Mouse (Mus musculus) embryo, embryonic 10 days (tissue): ENCODE measurements around the gene Sipa1l2.
A peak's percentile ranks its signal among the peaks of the same experiment; 100 is the strongest.

Experiments used
- DNase-seq: peaks from one replicate; pipeline ENCODE4 v3.0.0-alpha.2; 2015; ENCODE audit warnings: low spot score

Gene Sipa1l2

GRCm38 (mm10) chr8:125513935-125514334 lies 55.7 kb downstream of the Sipa1l2 start:
- peak; percentile 67 for DNase-seq

DNA sequence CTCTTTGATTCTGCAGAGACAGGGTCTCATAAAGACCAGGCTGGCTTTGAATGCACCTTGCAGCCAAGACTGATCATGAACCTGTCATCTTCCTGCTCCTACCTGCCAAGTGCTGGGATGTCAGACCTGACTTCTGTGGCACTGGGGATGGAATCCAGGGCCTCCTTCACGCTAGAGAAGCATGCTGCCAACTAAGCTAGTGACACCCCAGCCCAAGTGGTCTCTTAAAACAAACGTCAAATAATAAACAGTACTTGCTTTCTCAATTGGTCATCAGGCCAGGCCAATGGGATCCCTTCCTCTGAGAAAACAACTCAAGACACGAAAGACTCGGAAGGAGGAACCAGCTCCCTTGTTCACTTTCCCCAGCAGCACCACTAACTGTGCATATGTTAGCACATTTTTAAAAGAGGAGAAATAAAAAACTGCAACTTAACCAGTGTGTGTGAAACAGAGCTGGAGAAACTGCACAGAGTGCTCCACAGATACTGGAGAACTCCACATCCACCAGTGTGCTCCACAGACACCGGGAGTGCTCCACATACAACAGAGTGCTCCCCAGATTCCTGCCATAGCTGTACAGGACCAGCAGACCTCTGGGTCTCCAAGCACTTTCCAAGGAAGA lies 56.3 kb downstream of the Sipa1l2 start:
- DNase-seq, result no peak

DNA sequence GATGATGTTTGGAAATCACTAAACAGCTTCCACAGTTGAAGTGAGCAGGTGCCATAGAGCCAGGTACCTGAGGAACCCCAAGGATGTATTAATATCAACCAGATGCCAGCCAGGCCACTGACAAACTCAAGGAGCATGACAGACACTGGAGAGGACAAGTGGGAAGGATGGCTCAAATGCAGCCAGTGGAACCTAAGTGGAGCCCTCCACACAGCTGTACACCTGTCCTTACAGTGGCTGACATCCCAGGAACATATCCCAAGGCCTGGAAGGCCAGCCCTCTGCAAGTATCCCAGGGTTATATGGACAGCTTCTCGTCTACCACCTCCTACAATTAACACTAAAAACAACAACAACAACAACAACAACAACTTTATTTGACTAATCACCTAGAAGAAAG lies 57.0 kb downstream of the Sipa1l2 start:
- DNase-seq, result no peak

DNA sequence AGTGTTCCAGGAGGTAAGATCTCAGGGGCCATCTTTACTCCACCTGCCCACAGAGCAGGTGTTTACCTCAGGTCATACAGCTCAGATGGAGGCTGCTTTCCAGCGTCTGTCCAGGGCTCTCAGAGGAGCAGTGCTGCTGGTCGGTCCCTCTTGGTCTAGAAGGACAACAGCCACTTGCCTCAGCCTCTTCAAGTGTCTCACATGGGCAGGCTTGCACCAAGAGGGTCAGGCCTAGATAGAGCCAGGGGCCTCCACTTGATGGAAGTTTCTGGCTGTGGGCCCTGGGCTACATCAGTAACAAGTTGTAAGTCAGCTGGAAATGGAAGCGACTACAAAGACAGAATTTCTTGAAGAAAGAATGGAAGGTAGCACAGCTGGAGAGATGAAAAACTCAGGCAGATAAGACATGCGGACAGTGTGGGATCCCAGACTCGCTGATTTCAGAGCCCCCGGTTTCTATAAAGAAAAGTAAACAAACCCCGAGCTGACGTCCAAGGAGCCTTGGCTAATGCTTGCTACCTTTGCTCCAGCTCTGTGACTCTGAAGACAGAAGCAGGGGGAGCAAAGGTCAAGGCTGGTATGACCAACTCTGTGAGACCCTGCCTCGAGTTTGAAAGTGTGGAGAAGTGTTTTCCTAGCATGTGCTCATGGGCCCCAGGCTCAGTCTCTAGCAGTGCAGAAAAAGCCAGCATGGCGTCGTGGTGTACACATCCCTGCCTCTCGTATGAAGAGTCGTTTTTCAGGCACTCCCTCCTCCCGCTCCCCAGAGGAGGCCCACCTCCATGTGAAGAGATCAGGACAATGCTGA lies 58.5 kb downstream of the Sipa1l2 start:
- no peak for DNase-seq

GRCm38 (mm10) chr8:125509776-125510175 lies 59.8 kb downstream of the Sipa1l2 start:
- DNase-seq, result no peak

DNA sequence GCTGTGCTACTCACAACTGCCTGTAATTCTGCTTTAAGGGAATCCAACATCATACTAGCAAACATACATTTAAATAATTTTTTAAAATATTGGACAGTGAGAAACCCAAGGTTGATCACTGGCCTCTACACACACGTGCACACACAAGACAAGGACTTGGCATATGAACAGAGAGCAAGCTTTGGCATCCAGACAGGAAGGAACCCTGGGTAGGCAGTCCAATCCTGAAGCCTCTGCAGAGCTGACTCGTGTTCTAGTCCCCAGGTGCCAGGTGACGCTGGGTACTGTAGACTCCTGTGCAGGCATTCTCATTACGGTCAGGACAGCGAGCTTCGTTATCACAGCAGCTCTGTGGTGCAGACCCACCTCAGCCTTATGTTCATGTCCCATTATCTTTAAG lies 60.4 kb downstream of the Sipa1l2 start:
- no peak for DNase-seq

DNA sequence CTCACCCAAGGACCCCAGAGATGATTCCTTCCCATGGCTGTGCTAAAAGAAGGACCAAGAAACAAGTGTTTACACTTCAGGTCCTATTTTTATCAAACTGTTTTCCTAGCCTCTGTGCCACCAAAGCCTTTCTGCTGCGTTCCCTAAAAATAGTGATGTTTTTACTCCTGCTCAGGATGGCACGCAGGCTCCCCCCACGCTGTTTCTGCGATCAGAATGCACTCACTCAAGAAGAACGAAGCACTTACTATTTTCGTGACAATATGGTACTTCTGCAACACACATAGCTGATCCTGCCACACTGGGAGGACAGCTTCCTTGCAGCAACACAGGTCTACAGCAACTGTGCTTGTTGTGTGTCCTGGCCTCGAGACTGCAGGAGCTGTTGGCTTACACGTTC lies 62.3 kb downstream of the Sipa1l2 start:
- no peak for DNase-seq

DNA sequence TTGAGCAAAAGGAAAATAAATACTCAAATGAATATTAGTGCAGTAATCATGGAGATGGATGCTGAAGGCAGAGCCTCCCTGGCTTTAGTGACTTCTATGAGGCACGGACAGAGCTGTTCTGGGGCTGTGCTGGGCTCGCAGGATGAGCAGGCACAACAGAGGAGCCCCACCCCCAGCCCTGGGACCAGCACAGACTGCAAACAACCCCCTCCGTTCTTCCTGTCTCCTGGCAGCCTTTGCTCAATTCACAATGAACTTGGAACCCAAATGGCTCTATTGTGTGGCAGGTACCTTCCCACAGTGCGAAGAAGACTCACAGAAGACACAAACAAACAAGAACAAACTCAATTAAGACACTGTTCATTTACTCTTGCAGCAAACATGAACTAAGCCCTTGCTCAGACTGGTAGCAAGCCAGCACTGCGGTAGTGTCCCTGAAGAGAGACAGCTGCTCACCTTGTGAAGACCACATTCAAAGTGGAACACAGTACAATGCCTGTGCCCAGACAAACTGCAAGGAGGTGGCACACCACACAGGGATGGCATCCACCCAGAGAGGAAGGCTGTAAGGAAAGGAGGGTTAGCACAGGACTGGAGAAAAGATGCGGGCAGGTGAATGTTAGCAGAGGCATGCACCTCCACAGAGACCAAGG lies 64.9 kb downstream of the Sipa1l2 start:
- no peak for DNase-seq

GRCm38 (mm10) chr8:125503808-125504207 lies 65.8 kb downstream of the Sipa1l2 start:
- no peak for DNase-seq

DNA sequence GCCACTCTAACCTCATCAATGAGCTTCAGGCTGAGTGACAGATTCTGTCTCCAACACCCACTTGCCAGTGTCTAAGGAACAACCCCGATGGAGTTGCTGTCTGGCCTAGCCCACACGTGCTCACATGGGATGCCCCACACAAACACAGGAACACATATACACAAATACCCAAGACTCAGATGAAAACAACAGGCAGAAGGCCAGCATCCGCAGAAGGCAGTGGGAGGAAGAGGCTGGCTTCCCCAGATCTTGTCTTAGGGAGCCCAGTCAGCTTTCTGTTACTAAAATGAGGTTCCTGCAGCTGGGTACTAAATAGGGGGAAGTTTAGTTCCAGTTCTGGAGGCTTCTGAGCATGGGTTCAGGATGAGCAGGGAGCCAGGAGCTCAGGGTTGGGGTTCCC lies 66.8 kb downstream of the Sipa1l2 start:
- DNase-seq, result no peak

DNA sequence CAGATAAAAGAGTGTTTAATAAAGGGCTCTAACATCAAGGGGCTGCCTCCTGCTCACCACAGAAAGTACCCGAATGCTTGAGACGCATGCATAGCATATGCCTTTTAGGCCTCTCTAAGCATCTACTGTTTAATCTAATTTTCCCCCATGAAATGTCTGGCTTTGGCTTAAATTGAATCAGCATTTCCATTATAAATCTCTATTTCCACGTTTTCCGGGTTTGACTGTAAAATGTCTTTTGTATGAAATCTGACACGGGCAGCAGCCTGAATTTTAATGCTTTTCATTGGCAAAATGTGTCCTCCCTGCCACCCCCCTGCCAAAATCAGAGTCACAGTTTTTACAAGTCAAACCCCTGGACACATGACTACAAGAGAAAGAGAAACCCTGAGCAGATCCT lies 69.6 kb downstream of the Sipa1l2 start:
- DNase-seq, result no peak

- no peak for DNase-seq
Observed at GRCm38 (mm10) chr8:125498508-125498907, 71.1 kb downstream of the Sipa1l2 start.

GRCm38 (mm10) chr8:125495545-125495944 lies 74.1 kb downstream of the Sipa1l2 start:
- no peak for DNase-seq

- DNase-seq, result no peak
Observed at GRCm38 (mm10) chr8:125493254-125493815, 76.3 kb downstream of the Sipa1l2 start.

DNA sequence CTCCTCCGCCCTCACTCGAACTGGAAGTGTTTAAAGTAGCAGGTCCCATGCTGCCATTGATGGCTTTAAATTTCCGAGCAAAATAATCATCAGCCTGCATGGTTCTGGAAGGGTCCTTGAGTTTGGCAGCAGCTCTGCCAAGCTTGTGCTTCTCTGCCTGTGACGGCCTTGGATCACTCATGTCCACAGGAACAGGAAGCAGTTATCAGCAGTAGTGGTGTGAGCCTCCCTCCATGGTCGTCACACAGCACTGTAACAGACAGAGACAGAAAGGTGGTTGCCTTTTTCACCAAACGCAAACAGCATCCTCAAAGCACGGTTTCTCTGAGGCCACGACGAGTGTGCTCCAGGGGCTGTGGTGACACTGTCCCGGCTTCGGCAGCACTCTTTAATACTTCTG lies 77.2 kb downstream of the Sipa1l2 start:
- DNase-seq, result no peak

DNA sequence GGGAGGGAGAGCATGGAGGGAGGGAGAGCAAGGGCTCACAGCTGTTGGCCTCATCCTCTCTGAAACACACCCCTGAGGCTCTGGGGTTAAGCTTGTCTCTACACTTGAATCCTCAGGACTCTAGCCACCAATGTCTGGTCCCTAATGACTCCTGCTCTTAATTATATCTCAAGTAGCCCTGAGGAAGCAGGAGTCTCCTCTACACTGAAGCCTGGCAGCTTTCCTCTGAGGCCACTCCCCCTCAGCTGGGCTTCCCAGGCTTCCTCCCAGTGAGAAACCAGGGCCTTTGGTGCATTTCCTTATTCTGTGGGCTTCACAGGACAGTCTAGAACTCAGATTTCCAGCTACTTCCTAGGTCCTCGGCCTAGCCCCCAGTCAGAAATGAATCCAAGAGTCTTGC lies 80.9 kb downstream of the Sipa1l2 start:
- peak; percentile 24 for DNase-seq

- no peak for DNase-seq
Observed at GRCm38 (mm10) chr8:125485715-125486114, 83.9 kb downstream of the Sipa1l2 start.

DNA sequence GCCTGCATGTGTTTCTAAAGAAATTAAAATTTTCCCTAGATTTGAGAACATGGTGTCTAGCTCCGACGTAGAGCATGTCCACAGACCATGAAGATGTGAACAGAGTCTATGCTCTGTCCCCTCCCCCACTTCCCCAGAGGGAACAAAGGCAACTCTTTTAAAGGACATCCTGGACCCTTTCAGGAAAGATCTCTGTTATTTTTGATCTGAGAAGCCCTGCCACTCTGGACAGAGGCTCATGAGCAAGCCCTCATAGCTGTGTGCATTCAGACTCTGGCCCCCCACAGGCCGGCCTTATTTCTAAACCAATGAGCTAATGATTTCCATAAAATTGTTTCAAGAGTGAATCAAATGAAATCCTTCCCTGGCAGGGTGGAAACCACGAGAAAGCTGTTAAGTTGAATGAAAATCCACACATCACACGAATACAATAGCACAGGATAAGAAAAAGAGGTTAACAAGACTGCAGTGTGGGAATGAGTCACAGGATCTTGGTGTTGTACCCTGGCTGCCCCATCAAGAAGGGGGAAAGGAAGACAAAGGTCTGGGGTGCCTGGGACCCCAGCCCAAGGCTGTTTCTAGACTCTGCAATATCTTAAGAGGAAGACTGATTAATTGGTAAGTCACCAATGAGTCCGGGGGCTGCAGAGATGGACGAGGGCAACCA lies 84.9 kb downstream of the Sipa1l2 start:
- no peak for DNase-seq

DNA sequence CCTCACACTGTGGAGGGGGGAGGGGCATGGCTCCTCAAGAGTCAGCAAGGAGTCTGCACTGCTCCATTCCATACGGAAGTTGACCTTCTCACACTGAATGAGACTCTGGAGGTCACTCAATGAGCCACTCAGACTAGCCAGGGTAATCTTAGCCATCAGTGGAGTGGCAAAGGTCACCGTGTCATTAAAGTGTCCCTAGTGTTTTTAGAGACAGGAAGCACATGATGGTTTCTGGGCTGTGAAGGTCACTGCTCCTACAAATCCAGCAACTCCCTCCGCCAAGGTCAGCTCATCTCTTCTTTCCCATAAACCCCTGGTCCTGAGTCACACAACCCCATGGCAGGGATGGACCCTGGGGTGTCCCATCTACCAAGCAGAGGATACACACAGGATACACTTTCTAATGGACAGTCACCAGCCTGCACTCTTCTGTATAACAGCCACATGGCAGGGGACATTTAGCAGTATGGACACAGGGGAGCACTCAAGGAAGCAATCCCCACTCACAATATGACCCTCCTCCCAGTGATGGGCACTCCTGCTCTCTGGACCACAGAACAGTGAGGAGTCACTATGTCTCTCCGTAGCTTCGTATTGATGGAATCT lies 87.0 kb downstream of the Sipa1l2 start:
- DNase-seq, result peak; percentile 55

DNA sequence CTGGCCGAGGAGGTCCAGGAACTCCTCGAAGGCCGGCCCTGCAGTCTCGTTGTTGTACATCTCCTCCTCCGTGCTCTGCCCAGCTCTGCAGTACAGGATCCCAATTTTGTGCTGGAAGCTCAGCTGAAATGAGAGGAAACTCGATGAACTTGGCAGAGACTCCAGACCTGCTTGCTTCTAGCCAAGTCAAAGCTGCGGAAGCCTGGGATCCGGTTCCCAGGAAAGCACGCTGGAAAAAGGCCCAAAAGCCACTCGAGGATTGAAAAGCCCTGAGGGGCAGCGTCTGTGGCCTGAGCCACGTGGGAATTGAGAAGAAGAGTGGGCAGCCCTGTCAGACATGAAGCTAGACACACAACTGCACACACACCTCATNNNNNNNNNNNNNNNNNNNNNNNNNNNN lies 94.7 kb downstream of the Sipa1l2 start:
- DNase-seq, result no peak

- no peak for DNase-seq
Observed at GRCm38 (mm10) chr8:125471374-125471773, 98.2 kb downstream of the Sipa1l2 start.
